Mouse (Mus musculus) forebrain, embryonic 13.5 days (tissue): ENCODE results near the gene Zmynd10. TPM values are rescaled to one million over a fixed set of nuclear protein-coding genes. Genes with fewer than 3 reads are reported as not detected.

Source experiments
- ATAC-seq: fragments of 200-750 bp; cut with Nextera tagmentation; 2 replicates; pipeline ENCODE4 v1.8.0; 2017
- H3K27ac ChIP-seq: fragments of 300-500 bp; sonication (generic); 2 replicates; pipeline ENCODE4 v1.5.1; 2015; ENCODE audit warnings: inconsistent platforms, mild to moderate bottlenecking, moderate library complexity
- H3K27me3 ChIP-seq: fragments of 300-500 bp; sonication (generic); 2 replicates; pipeline ENCODE4 v1.6.1; 2015; ENCODE audit warnings: mild to moderate bottlenecking, inconsistent platforms
- H3K36me3 ChIP-seq: fragments of 300-500 bp; sonication (generic); 2 replicates; pipeline ENCODE4 v1.6.1; 2015; ENCODE audit warnings: mild to moderate bottlenecking, inconsistent platforms; ENCODE audit not compliant: poor library complexity, severe bottlenecking
- H3K4me1 ChIP-seq: fragments of 300-500 bp; sonication (generic); 2 replicates; pipeline ENCODE4 v1.6.1; 2015; ENCODE audit warnings: inconsistent platforms
- H3K4me2 ChIP-seq: fragments of 300-500 bp; sonication (generic); 2 replicates; pipeline ENCODE4 v1.6.1; 2015; ENCODE audit warnings: inconsistent platforms, mild to moderate bottlenecking, moderate library complexity
- H3K4me3 ChIP-seq: fragments of 300-500 bp; sonication (generic); 2 replicates; pipeline ENCODE4 v1.5.1; 2015; ENCODE audit warnings: mild to moderate bottlenecking, inconsistent platforms
- H3K9ac ChIP-seq: fragments of 300-500 bp; sonication (generic); 2 replicates; pipeline ENCODE4 v1.6.1; 2015; ENCODE audit warnings: mild to moderate bottlenecking, inconsistent platforms
- H3K9me3 ChIP-seq: fragments of 300-500 bp; sonication (generic); replicated peaks from 2 replicates; pipeline ENCODE4 v1.6.1; 2016; ENCODE audit warnings: inconsistent platforms
- WGBS: fragments of 180-500 bp; shearing (Covaris S2); methylation state at CpG from one replicate; pipeline ENCODE4 v1.1.7; 2015; 5-methylcytosine and 5-hydroxymethylcytosine counted together
- polyA plus RNA-seq: library from polyadenylated mRNA; unstranded; fragments of >200 nt; fragmentation: Nextera tagmentation; extraction: Ambion mirVana; gene quantifications from 2 replicates; pipeline ENCODE4 v1.2.1, GENCODE M21; 2015

The Zmynd10 gene
- polyA plus RNA-seq, 1 experiment from 2014 or later, result 2.0 TPM

DNA sequence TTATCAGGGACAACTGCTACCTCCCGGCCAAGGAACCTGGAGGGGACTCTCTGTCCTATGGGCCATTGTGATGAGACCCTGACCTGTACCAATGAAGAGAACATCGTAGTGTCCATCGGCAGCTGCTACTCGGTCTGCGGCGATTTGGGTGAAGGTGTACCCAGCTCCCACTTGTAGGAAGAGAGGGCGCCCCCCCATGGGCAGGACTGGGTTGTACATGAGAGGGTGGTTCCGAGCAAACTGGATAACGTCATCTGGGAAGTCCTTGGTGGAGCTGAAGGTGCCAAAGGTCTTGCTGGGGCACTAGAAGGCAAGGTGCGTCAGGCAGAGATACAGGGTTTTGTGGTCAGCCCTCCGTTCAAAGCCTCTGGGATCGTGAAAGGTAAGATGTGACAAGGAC is 53.6 kb downstream of the Zmynd10 start:
- Histone ChIP-seq H3K36me3 (no peaks in the 10 kb centered on the region), H3K27ac (no peak overlapping the region), H3K4me2 (no peak overlapping the region), H3K9me3 (no peaks in the 10 kb centered on the region), H3K4me1 (peaks cover 23% of the 10 kb centered on the region), H3K4me3 (no peak overlapping the region), H3K9ac (no peak overlapping the region), H3K27me3 (no peaks in the 10 kb centered on the region)
- 79% methylated on average over 12 of the region's 12 CpGs for WGBS
- ATAC-seq, result no peak

Other genes starting within 250 kb of the Zmynd10 start
- 13.3 and 13.9 TPM in 2 replicates for gene Hemk1, start 208.9 kb upstream of the Zmynd10 start, polyA plus RNA-seq
- 3.1 and 3.2 TPM in 2 replicates for gene 6430571L13Rik, start 206.7 kb upstream of the Zmynd10 start, polyA plus RNA-seq
- 3.3 and 4.5 TPM in 2 replicates for gene Cacna2d2, start 147.7 kb upstream of the Zmynd10 start, polyA plus RNA-seq
- 36.9 TPM in 2 replicates for gene Tmem115, start 13.4 kb upstream of the Zmynd10 start, polyA plus RNA-seq
- 23.2 and 25.7 TPM in 2 replicates for gene Cyb561d2, start 5.1 kb upstream of the Zmynd10 start, polyA plus RNA-seq
- 59.0 and 61.9 TPM in 2 replicates for gene Nprl2, start 5.1 kb upstream of the Zmynd10 start, polyA plus RNA-seq
- gene Rassf1, start 4.3 kb downstream of the Zmynd10 start, polyA plus RNA-seq, result 39.3 and 43.2 TPM in 2 replicates
- gene Tusc2, start 16.0 kb downstream of the Zmynd10 start, polyA plus RNA-seq, result 80.7 and 84.8 TPM in 2 replicates
- 85.4 and 99.5 TPM in 2 replicates for gene Hyal2, start 20.6 kb downstream of the Zmynd10 start, polyA plus RNA-seq
- 8.4 and 8.5 TPM in 2 replicates for gene Hyal1, start 29.6 kb downstream of the Zmynd10 start, polyA plus RNA-seq
- gene Naa80, start 31.6 kb downstream of the Zmynd10 start, polyA plus RNA-seq, result 14.5 and 17.9 TPM in 2 replicates
- gene Hyal3, start 33.5 kb downstream of the Zmynd10 start, polyA plus RNA-seq, result 1.1 and 1.5 TPM in 2 replicates
- gene Ifrd2, start 40.3 kb downstream of the Zmynd10 start, polyA plus RNA-seq, result 15.4 and 20.8 TPM in 2 replicates
- gene Sema3b, start 61.9 kb downstream of the Zmynd10 start, polyA plus RNA-seq, result 1.8 and 2.0 TPM in 2 replicates
- gene Gnai2, start 88.1 kb downstream of the Zmynd10 start, polyA plus RNA-seq, result 397 and 426 TPM in 2 replicates
- gene Slc38a3, start 122.2 kb downstream of the Zmynd10 start, polyA plus RNA-seq, result 14.3 and 14.6 TPM in 2 replicates
- gene Gnat1, start 132.4 kb downstream of the Zmynd10 start, polyA plus RNA-seq, result 1.3 and 1.8 TPM in 2 replicates
- gene Sema3f, start 163.2 kb downstream of the Zmynd10 start, polyA plus RNA-seq, result 6.8 and 7.7 TPM in 2 replicates
- gene Rbm5, start 223.7 kb downstream of the Zmynd10 start, polyA plus RNA-seq, result 256 and 261 TPM in 2 replicates